Mouse (Mus musculus) CH12.LX (cell line): ENCODE data around the gene Bckdha. TPM values are rescaled to one million over a fixed set of nuclear protein-coding genes. Genes with fewer than 3 reads are reported as not detected.
A peak's percentile ranks its signal among the peaks of the same experiment; 100 is the strongest.

Experiments used
- DNase-seq: peaks from one replicate; pipeline ENCODE4 v3.0.0-alpha.2; 2013; ENCODE audit errors: extremely low read depth
- H3K27ac ChIP-seq: 2 replicates; pipeline ENCODE4 v1.5.1; 2012; ENCODE audit warnings: low read depth, mild to moderate bottlenecking, control low read depth, moderate library complexity; ENCODE audit not compliant: insufficient read depth
- H3K27me3 ChIP-seq: replicated peaks from 2 replicates; pipeline ENCODE3; 2012; ENCODE audit warnings: inconsistent platforms
- H3K36me3 ChIP-seq, 2 experiments: replicated peaks in 1 of 2; 2 replicates each; pipeline versions ENCODE3 to v1.6.1; 2012; ENCODE audit warnings: inconsistent platforms in 1 of 2, low read length in 1 of 2, mild to moderate bottlenecking in 1 of 2, mixed read lengths in 1 of 2, moderate library complexity in 1 of 2; ENCODE audit not compliant: control insufficient read depth in 1 of 2, insufficient read depth in 1 of 2
- H3K4me1 ChIP-seq, 2 experiments: 2 replicates each; pipeline ENCODE4 v1.6.1; 2012; ENCODE audit warnings: inconsistent platforms in 1 of 2, moderate library complexity in 1 of 2; ENCODE audit not compliant: insufficient read depth in 2 of 2, control insufficient read depth in 1 of 2
- H3K4me2 ChIP-seq: 2 replicates; pipeline ENCODE4 v1.6.1; 2012; ENCODE audit warnings: low read depth, mild to moderate bottlenecking, control low read depth; ENCODE audit not compliant: poor library complexity, insufficient read depth, severe bottlenecking
- H3K4me3 ChIP-seq, 3 experiments: fragments of 150-350 bp in 1 of 3; sonication (generic) in 1 of 3; replicated peaks in 1 of 3; 2 replicates each; pipeline versions ENCODE3 to v1.5.1; 2011 to 2012; ENCODE audit warnings: low read depth in 2 of 3, low read length in 2 of 3, mild to moderate bottlenecking in 2 of 3, moderate library complexity in 2 of 3, control low read depth in 1 of 3, improper control_type of control experiment in 1 of 3, inconsistent platforms in 1 of 3, mixed read lengths in 1 of 3; ENCODE audit not compliant: poor library complexity in 1 of 3
- H3K79me2 ChIP-seq: replicated peaks from 2 replicates; pipeline ENCODE4 v1.6.1; 2012; ENCODE audit warnings: mild to moderate bottlenecking, moderate library complexity; ENCODE audit not compliant: control insufficient read depth, poor library complexity, insufficient read depth, severe bottlenecking; ENCODE audit errors: extremely low read depth
- H3K9ac ChIP-seq: 2 replicates; pipeline ENCODE4 v1.6.1; 2012; ENCODE audit warnings: low read depth, mild to moderate bottlenecking, control low read depth, moderate library complexity; ENCODE audit not compliant: insufficient read depth
- H3K9me3 ChIP-seq: replicated peaks from 2 replicates; pipeline ENCODE3; 2012; ENCODE audit warnings: low read length, inconsistent platforms, mixed read lengths
- BHLHE40 ChIP-seq: IDR thresholded peaks from 2 replicates; pipeline ENCODE4 v1.6.1; 2011; ENCODE audit warnings: mild to moderate bottlenecking, low read depth, low read length, improper control_type of control experiment
- E2F4 ChIP-seq: IDR thresholded peaks from 2 replicates; pipeline ENCODE4 v1.6.1; 2011; ENCODE audit warnings: low read depth, low read length, improper control_type of control experiment; ENCODE audit not compliant: insufficient replicate concordance
- ETS1 ChIP-seq: conservative IDR thresholded peaks from 2 replicates; pipeline ENCODE4 v1.6.1; 2012; ENCODE audit warnings: low read depth, mild to moderate bottlenecking, inconsistent platforms, low read length, improper control_type of control experiment, moderate library complexity
- GABPA ChIP-seq: IDR thresholded peaks from 2 replicates; pipeline ENCODE4 v1.6.1; 2012; ENCODE audit warnings: low read depth, low read length, improper control_type of control experiment, inconsistent platforms; ENCODE audit not compliant: insufficient replicate concordance
- IRF4 ChIP-seq: IDR thresholded peaks from 2 replicates; pipeline ENCODE4 v1.6.1; 2014; ENCODE audit warnings: low read depth, mild to moderate bottlenecking, inconsistent platforms, low read length, improper control_type of control experiment
- JUN ChIP-seq: IDR thresholded peaks from 2 replicates; pipeline ENCODE4 v1.6.1; 2011; ENCODE audit warnings: low read depth, mild to moderate bottlenecking, low read length, improper control_type of control experiment, moderate library complexity; ENCODE audit not compliant: insufficient read depth
- JUND ChIP-seq: conservative IDR thresholded peaks from 2 replicates; pipeline ENCODE4 v1.6.1; 2011; ENCODE audit warnings: low read depth, low read length, improper control_type of control experiment
- MAFK ChIP-seq: IDR thresholded peaks from 2 replicates; pipeline ENCODE4 v1.6.1; 2011; ENCODE audit warnings: low read length, improper control_type of control experiment; ENCODE audit not compliant: insufficient replicate concordance
- MAX ChIP-seq: IDR thresholded peaks from 2 replicates; pipeline ENCODE4 v1.6.1; 2011; ENCODE audit warnings: low read length, improper control_type of control experiment
- MAZ ChIP-seq: IDR thresholded peaks from 2 replicates; pipeline ENCODE4 v1.6.1; 2012; ENCODE audit warnings: low read depth, mild to moderate bottlenecking, inconsistent platforms, low read length, improper control_type of control experiment, moderate library complexity
- MEF2A ChIP-seq: IDR thresholded peaks from 2 replicates; pipeline ENCODE4 v1.6.1; 2014; ENCODE audit warnings: low read depth, mild to moderate bottlenecking, inconsistent platforms, low read length, improper control_type of control experiment, borderline replicate concordance
- MXI1 ChIP-seq: IDR thresholded peaks from 2 replicates; pipeline ENCODE4 v1.6.1; 2011; ENCODE audit warnings: mild to moderate bottlenecking, low read depth, low read length, improper control_type of control experiment
- MYC ChIP-seq: IDR thresholded peaks from 2 replicates; pipeline ENCODE4 v1.6.1; 2011; ENCODE audit warnings: low read depth, mild to moderate bottlenecking, improper control_type of control experiment, low read length
- NELFE ChIP-seq: IDR thresholded peaks from 2 replicates; pipeline ENCODE4 v1.6.1; 2011; ENCODE audit warnings: low read depth, low read length, improper control_type of control experiment
- PAX5 ChIP-seq: IDR thresholded peaks from 2 replicates; pipeline ENCODE4 v1.6.1; 2012; ENCODE audit warnings: low read length, inconsistent platforms, mixed read lengths
- POLR2A ChIP-seq: IDR thresholded peaks from 2 replicates; pipeline ENCODE4 v1.6.1; 2011; ENCODE audit warnings: low read depth, mild to moderate bottlenecking, improper control_type of control experiment, low read length
- POLR2AphosphoS2 ChIP-seq: IDR thresholded peaks from 2 replicates; pipeline ENCODE4 v1.6.1; 2011; ENCODE audit warnings: low read depth, low read length, improper control_type of control experiment
- RCOR1 ChIP-seq: conservative IDR thresholded peaks from 2 replicates; pipeline ENCODE4 v1.6.1; 2012; ENCODE audit warnings: low read depth, mild to moderate bottlenecking, inconsistent platforms, low read length, improper control_type of control experiment
- SMC3 ChIP-seq: IDR thresholded peaks from 2 replicates; pipeline ENCODE4 v1.6.1; 2011; ENCODE audit warnings: low read depth, low read length, improper control_type of control experiment
- TCF12 ChIP-seq: IDR thresholded peaks from 2 replicates; pipeline ENCODE4 v1.6.1; 2014; ENCODE audit warnings: low read depth, mild to moderate bottlenecking, inconsistent platforms, low read length, improper control_type of control experiment
- UBTF ChIP-seq: IDR thresholded peaks from 2 replicates; pipeline ENCODE4 v1.6.1; 2012; ENCODE audit warnings: low read depth, mild to moderate bottlenecking, inconsistent platforms, low read length, improper control_type of control experiment, moderate library complexity
- USF2 ChIP-seq: conservative IDR thresholded peaks from 2 replicates; pipeline ENCODE4 v1.6.1; 2011; ENCODE audit warnings: low read depth, low read length, improper control_type of control experiment
- ZC3H11A ChIP-seq: IDR thresholded peaks from 2 replicates; pipeline ENCODE4 v1.6.1; 2012; ENCODE audit warnings: low read depth, mild to moderate bottlenecking, inconsistent platforms, low read length, improper control_type of control experiment
- ZNF384 ChIP-seq: IDR thresholded peaks from 2 replicates; pipeline ENCODE4 v1.6.1; 2012; ENCODE audit warnings: low read depth, low read length, improper control_type of control experiment, inconsistent platforms
- dilution Hi-C: fragments of 300-500 bp; cut with MboI; formaldehyde crosslinking; loops from 2 replicates; pipeline ENCODE4 v1.14.3; 2020; ENCODE audit warnings: low sequenced_read_pairs; ENCODE audit not compliant: extremely low pct_unique_long_range_greater_than_20kb, extremely low pct_ligation_motif_present
- in situ Hi-C: fragments of 300-500 bp; cut with MboI; formaldehyde crosslinking; loops from 3 replicates; pipeline ENCODE4 v1.14.3; 2019; ENCODE audit warnings: low sequenced_read_pairs, low pct_ligation_motif_present, low pct_unique_long_range_greater_than_20kb, mixed read lengths
- polyA plus RNA-seq: library from polyadenylated mRNA; unstranded; fragments of >175 nt; gene quantifications from 2 replicates; pipeline ENCODE4 v1.2.1, GENCODE M21; 2012; ENCODE audit warnings: low read depth; ENCODE audit not compliant: insufficient read length
- total RNA-seq, 2 experiments: library from RNA; depleted of rRNA; stranded (reverse); fragments of 300-350 nt in 1 of 2; fragments of >200 nt in 1 of 2; gene quantifications; 2 replicates each; pipeline ENCODE4 v1.2.3; 2012 to 2014

Gene Bckdha
- total and polyA plus RNA-seq, 3 experiments: 17.2 to 21.4 (median 19.9) TPM

DNA sequence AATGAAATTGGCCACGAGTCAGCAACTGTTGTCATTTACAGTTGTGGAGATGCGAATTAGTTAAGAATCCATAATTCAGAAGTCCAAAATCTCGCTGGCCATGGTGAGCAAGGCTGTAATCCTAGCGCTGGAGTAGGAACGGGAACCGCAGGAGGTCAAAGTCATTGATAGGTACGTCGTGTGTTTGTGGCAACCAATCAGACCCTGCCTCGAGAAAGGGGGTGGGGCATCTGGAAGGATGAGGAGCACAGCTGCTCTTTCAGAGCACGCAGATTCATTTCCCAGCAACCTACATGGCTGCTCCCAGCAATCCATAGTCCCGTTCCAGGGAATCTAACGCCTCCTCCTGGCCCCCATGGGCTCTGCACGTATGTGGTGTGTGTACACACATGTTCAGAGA lies 41.1 kb upstream of the Bckdha start:
- dilution Hi-C loops: no loop called here
- in situ Hi-C loops: no loop called here

DNA sequence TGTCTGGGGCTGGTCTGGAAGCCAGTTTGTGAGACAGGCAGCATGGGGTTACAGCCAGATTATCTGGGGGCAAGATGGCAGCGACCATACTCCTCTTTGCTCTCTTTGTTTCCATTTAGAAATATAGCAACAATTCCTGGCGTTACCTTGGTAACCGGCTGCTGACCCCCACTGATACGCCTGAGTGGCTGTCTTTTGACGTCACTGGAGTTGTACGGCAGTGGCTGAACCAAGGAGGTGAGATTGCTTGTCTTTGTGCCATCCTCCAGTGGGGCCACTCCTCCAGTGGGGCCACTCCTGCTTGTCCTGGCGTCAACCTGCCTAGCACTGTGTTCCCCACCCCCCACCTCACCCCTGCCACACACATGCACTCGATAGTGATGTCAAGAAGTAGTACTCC lies 35.3 kb upstream of the Bckdha start:
- dilution Hi-C loops: no loop called here
- H3K4me2 ChIP-seq: no peak overlapping the region
- H3K4me3 ChIP-seq: no peak overlapping the region

More for the DNA sequence above, 41.1 kb upstream of the Bckdha start:
- no peaks in the 10 kb centered on the region for H3K27me3 ChIP-seq
- no peak overlapping the region for H3K27ac ChIP-seq
- H3K4me3 ChIP-seq: no peak overlapping the region
- H3K4me1 ChIP-seq: no peaks in the 10 kb centered on the region
- no peak overlapping the region for H3K9ac ChIP-seq
- no peak overlapping the region for H3K4me2 ChIP-seq
- no peak for DNase-seq
- H3K79me2 ChIP-seq: no peaks in the 10 kb centered on the region
- peaks cover 66 to 89% of the 10 kb centered on the region in 2 experiments for H3K36me3 ChIP-seq
- peaks cover 27% of the 10 kb centered on the region for H3K9me3 ChIP-seq
- TF ChIP-seq BHLHE40: no peak
- TF ChIP-seq SMC3: no peak

DNA sequence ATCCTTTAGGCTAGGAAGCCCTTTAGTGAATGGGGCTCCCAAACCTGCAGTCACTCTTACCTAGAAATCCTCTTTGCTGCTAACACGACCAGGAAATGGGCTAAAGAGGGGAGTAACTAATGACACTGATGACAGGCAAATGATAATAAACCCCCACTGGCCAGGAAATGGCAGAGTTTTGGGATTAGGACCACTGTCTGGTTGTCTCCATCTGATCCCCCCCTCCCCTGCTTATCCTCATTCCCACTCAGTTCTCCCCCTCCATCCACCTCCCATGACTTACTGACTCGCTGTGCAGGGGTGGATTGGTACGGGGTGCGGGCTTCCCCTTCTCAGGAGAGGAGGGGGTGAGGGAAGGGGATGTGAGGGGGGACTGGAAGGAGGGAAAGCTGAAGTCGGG lies 31.3 kb upstream of the Bckdha start:
- no peaks in the 10 kb centered on the region for H3K27me3 ChIP-seq
- in situ Hi-C loops (no loop called here), dilution Hi-C loops (no loop called here)
- peaks cover 27 to 56% of the 10 kb centered on the region in 2 experiments for H3K36me3 ChIP-seq
- H3K4me2 ChIP-seq: peak overlapping the region; percentile 55
- H3K9me3 ChIP-seq: no peaks in the 10 kb centered on the region
- no peak for TF ChIP-seq MAX
- TF ChIP-seq MYC: no peak
- TF ChIP-seq MEF2A: no peak
- no peak for TF ChIP-seq E2F4
- no peak for TF ChIP-seq USF2
- TF ChIP-seq ZNF384: no peak
- TF ChIP-seq SMC3: no peak
- TF ChIP-seq NELFE: no peak
- TF ChIP-seq BHLHE40: no peak
- no peak for TF ChIP-seq GABPA
- TF ChIP-seq POLR2A: no peak
- TF ChIP-seq ZC3H11A: no peak
- TF ChIP-seq MAZ: no peak
- TF ChIP-seq MXI1: no peak
- no peak for TF ChIP-seq ETS1
- no peak for TF ChIP-seq PAX5
- TF ChIP-seq UBTF: no peak
- H3K4me1 ChIP-seq: peaks cover 10 to 24% of the 10 kb centered on the region in 2 experiments
- peak overlapping the region; percentile 27 for H3K9ac ChIP-seq
- H3K79me2 ChIP-seq: peaks cover 25% of the 10 kb centered on the region
- peak overlapping the region; percentile 64; the same call in 1 of the 2 replicates for H3K27ac ChIP-seq
- no peak for DNase-seq
- peak overlapping the region in 2 of 3 experiments; percentile 73 to 83 for H3K4me3 ChIP-seq

More for the DNA sequence above, 35.3 kb upstream of the Bckdha start:
- DNase-seq: no peak
- no peak overlapping the region for H3K27ac ChIP-seq
- H3K27me3 ChIP-seq: no peaks in the 10 kb centered on the region
- TF ChIP-seq MAFK (no peak), POLR2AphosphoS2 (no peak), JUND (no peak), JUN (no peak), RCOR1 (no peak), IRF4 (no peak), TCF12 (no peak), E2F4 (no peak)
- H3K4me1 ChIP-seq: peaks cover 3 to 15% of the 10 kb centered on the region in 2 experiments
- H3K9ac ChIP-seq: no peak overlapping the region
- peaks cover 63 to 82% of the 10 kb centered on the region in 2 experiments for H3K36me3 ChIP-seq
- in situ Hi-C loops: no loop called here
- peaks cover 9% of the 10 kb centered on the region; the same call in 1 of the 2 replicates for H3K79me2 ChIP-seq
- H3K9me3 ChIP-seq: peaks cover 3% of the 10 kb centered on the region
